Mouse (Mus musculus): ENCODE data around the gene Hoxa6.

GRCm38 (mm10) chr6:52225612-52226568, 17.4 kb upstream of the Hoxa6 start:
- TF ChIP-seq CTCF (IDR thresholded peaks at IDR 0.05; ENCODE audit: low read depth, low read length) (no peak), POLR2A (IDR thresholded peaks at IDR 0.05; ENCODE audit: insufficient read depth, low read length) (no peak), EP300 (IDR thresholded peaks at IDR 0.05; ENCODE audit: insufficient read depth, low read depth, low read length) (no peak)

All from ES-Bruce4 (cell line).